Mouse (Mus musculus) liver, adult (tissue): Measurements from ENCODE around the gene Zfp128.

Experiments used
- GATA4 ChIP-seq: IDR thresholded peaks from 2 replicates; pipeline ENCODE4 v1.6.1; 2014; ENCODE audit warnings: mild to moderate bottlenecking, low read length; ENCODE audit not compliant: insufficient replicate concordance

The Zfp128 gene

DNA sequence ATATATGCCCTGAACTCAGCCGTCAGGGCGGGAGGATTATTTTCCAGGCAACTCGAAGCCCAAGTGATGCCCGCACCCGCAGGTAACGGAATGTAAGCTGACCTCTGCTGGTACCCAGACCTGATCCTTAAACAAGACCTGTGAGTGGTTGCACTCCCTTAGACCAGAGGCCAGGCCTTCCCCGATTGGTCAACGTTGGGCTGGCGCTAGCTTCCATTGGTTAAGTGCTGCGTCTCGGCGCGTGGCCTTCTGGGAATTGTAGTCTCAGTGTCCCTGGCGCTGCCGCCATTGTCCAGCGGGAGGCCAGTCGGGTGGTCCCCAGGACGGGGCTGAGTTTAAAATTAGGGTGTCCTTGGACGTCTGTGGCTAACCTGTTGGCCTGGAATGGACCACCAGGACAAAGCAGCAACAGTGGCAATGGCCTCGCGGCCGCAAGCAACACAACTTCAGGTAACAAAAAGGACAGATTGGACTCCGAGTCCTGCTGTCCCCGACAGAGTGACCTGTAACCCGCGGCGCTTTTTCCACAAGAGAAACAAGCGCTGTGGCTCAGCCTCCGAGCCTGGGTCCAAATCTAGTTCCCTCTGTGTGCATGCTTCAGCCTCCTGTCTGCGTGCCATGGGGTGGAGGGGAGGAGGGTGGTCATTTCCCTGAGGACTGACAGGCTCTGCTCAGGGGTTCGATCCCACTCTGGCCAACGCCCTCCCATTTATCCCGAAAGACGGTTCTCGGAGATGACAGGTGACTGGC lies at the start of gene Zfp128:
Gene Zfp128 (plus strand): TSS at position 267 of the 750 bp plus-strand sequence.
- no peak for TF ChIP-seq GATA4

DNA sequence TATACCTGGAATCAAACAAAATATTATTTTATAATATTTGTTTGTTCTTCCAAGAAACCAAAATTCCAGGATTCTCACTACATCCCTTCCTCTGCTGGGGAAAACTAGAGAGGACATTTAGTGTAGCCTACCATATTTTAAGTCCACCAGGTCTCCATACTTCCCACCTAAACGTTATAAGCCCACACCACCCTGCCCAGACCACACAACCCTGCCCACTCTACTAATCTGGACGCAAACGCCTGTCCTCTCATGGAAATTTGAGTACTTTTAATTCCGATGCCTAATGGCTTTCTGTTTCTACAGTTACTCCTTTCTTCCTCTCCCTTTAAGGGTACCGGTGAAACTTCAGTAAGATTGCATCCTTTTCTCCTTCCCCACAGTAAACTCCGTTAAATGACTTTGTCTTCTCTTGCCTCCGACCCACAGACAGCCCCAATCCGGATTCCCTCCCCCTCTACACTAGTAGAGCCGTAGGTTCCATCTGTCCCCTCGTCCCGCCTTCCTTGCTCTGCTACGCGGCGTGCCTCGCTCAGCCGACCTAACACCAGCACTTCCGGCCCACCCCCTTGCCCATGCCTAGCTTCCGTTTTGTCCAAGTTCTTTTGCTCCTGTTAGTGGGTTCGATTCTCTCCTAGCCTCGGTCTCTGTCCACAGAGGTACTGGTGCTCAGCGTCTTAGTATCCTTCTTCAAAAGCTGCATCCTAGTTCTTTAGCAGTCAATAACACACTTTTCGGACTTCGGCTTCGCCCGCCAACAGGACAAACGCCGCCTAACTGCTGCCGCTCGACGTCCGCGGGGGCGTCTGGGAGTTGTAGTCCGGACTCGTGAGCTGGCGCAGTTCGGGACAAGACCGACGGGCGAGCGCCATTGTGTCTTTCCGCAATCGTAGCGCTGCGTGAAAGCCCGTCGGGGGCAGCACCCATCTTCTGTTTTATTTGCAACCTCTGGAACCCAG lies 46.5 kb upstream of the Zfp128 start, which contains the start of gene Zfp110:
Gene Zfp110 (plus strand): TSS at position 600 of the 959 bp plus-strand sequence.
- TF ChIP-seq GATA4 = no peak

DNA sequence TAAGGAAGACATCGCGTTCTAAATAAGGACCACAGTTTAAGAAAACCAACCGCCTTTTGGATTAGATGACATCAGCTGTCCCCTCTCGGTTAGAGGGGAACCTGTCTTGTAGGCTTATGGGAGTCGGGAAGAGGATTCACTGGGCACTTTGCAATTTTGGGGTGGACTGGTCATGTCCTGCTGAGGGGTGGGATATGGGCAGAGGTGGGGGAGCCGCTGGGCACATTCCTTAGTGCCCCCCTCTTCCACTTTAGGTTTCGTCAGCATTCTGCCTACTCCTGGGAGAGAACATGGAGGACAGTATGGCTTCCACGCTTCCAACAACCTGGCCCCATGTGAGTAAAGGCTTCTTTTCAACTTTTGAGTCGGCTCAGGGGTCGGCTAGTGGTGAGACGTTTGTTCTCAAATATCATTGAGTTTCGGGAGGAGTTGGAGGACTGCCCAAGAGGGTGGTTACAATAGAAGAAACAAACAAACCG lies 45.7 kb upstream of the Zfp128 start:
- TF ChIP-seq GATA4 = no peak

DNA sequence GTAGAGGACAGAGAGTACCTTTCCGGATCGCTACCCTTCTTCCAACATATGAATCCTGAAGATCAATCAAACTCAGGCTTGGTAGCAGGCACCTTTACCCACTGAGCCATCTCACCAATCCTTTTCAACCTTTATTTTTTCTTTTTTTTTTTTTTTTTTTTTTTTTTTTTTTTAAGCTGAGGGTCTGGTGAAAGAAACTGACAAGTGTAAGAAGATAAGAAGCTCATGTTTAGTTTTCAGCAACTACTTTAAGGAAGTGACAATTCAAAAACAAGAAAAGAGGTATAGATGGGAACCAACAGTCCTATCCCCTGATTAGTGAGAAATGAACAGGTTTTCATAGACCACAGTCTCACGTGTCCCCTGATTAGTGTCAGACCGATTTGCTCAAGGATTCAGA lies 45.2 kb upstream of the Zfp128 start:
- TF ChIP-seq GATA4 = no peak

DNA sequence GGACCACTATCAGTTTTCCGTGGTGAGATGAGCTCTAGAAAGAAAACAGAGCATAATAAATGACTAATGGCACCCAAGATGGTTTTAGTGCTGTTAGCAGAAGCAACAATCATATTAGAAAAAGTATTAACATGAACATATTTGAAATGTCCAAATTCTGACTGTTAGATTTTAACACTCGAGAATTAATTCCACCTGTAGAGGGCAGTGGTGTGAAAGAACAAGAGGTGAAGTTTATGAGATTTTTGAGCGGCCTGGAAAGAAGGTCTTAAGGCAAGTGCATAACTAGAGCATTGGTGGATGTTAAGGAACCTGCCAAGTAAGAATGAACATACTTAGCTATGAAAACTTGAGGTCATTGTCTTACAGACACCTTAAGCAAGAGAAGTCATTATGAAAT lies 6.7 kb upstream of the Zfp128 start:
- TF ChIP-seq GATA4 = no peak

DNA sequence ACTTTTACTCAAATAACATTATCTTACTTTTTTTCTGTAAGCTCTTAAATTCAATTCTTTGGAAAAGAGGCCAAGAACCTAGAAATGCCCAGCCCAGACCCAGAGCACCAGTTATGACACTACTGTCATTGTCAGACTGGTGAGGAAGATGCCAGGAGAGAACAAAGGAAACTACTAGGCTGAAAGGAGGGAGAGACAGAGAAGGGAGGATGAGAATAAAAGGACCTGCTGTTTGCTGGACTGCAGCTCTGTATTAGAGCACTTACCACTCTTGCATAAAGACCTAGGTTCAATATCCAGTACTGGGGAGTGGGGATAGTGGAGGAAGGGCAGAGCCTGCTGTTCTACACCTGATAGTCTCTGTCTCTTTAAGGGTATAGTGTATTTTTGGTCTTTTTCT lies 941 bp upstream of the Zfp128 start:
- no peak for TF ChIP-seq GATA4

DNA sequence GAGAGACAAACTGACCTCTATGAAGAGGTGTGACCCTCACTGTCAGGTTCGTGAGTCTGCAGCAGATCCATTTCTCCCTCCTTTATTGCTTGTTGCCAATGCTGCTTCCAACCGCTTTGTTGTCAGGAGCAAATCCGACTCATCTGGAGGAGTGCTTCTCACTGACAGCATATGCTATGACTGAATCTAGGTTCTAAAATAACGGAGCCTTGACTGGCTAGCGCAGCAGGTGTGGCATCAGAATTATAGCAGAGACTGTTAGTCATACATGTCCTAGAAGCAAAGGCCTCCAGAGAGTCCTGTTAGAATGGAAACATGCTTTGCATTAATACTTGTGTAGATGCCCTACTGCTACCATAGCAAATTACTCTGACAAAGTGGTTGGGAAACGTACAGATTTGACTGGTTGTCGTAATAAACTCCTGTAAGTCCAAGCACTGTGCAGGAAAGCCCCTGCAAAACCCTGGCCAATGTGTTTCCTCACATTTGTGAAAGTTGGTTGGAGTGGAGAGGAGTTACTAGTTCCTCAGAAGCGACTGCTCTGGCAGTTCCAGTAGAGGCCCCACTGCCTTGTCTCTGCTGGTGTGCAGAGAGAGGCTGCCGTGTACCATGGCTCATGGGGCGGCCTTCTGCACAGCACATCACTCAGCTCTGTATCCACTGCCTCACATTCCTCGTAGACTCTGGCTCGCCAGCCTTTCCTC lies 5.7 kb downstream of the Zfp128 start:
- TF ChIP-seq GATA4 = no peak

DNA sequence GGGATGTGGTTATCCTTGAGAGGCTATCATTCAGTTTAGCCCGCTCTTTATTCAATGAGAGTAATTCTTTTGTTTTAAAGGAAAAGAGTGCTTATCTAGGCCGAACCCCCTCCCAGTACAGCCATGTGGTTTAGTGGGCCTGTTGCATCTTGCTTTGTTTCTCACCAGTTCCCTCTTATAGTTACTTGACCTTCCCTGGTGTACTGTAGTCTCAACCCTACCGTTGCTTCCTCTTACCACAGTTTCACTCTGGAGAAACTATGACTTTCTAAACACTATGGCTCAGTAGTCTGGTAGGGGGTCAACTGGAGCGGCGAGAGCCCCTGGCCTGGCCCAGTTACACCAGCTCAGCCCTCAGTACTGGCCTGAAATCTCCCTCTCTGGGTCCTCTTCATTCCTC lies 6.6 kb downstream of the Zfp128 start:
- TF ChIP-seq GATA4 = no peak

DNA sequence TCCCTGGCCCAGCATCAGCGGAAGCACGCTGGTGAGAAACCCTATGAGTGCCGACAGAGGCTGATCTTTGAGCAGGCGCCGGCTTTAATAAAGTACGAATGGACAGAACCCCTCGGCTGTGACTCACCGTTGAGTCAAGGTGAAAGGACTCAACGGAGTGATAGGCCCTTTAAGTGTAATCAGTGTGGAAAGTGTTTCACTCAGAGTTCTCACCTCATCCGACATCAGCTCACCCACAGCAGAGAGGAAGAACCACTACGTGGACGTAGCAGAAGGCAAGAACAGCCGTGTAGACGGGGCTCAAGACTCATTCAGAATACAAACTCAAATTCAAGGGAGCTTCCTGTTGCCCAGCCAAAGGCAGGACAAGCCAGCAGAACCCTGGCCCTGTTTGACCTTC lies 10.0 kb downstream of the Zfp128 start:
- TF ChIP-seq GATA4 = no peak

DNA sequence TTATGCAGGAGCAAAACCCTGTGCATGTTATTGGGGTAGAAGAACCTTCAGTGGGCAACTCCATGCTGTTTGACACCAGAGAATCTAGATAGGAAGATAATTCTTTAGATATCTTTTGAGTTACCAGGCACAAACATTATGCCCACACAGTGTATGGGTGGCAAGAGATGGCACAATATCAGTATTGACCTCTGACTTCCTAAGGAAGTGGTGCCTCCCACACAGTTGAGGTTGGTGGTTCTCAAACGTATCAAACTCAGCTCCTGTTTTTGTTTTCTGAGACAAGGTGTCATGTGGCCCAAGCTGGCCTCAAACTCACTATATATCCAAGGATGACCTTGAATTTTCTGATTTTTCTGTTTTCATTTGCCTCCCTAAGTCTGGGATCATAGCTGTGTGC lies 10.4 kb downstream of the Zfp128 start:
- no peak for TF ChIP-seq GATA4

DNA sequence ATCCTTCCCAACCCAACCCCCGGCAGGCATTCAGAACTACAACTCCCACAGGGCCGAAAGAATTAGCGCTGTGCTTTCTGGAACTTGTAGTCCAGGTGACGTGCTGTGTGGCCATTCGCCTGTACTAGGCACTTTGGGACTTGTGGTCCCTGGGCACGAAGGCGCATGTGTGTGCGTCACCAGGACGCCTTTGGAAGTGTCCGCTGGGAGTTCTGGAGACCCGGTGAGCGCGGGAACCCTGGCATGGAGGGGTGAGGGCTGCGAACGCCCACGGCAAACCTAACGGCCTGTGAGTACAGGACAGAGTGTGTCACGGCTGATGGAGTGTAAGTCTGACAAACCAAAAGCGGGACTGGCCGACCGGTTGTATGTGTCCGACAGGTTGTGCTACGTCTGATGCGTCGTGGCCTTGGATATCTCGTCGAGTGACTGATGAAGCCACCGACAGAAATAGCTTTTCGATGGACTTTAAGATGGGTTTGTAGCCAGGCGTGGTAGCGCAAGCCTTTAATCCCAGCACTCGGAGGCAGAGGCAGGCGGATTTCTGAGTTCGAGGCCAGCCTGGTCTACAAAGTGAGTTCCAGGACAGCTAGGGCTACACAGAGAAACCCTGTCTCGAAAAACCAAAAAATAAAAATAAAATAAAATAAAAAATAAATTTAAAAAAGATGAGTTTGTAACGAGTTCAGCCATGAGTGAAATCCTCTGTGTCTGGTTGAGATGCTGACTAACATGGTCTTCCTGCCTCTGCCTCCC lies 16.9 kb downstream of the Zfp128 start, which contains the start of gene Zscan22:
Gene Zscan22 (plus strand): TSS at position 161 of the 756 bp plus-strand sequence.
- TF ChIP-seq GATA4 = no peak

DNA sequence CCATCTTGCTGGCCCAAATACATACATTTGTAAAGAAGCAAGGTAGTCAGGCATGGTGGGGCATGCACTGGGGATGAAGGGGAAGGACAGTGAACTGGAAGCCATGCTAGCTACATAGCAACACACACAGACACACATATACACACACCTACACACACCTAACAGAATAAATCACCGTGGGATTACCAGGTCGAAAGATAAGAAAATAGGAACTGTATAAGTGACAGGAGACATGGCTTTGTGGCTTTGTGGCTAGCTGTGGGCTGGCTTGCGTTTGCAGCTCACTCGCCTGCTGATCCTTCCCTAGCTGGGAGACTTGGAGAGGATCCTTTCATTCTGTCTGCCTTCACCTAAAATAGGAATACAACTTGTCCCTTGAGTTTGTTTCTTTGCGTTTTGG lies 20.5 kb downstream of the Zfp128 start:
- no peak for TF ChIP-seq GATA4

DNA sequence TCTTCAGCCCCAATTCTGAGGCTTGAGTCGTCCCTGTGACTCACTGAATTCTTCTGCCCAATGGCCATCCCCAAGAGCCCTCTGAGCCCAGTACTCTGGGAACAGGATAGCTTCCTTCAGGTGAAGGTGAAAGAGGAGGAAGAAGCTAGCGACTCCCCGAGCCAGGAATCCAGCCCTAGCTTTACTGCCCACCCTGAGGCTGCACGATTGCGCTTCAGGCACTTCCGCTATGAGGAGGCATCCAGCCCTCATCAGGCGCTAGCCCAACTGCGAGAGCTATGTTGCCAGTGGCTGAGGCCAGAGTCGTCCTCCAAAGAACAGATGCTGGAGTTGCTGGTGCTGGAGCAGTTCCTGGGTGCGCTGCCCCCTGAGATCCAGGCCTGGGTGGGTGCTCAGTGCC lies 22.6 kb downstream of the Zfp128 start:
- no peak for TF ChIP-seq GATA4

DNA sequence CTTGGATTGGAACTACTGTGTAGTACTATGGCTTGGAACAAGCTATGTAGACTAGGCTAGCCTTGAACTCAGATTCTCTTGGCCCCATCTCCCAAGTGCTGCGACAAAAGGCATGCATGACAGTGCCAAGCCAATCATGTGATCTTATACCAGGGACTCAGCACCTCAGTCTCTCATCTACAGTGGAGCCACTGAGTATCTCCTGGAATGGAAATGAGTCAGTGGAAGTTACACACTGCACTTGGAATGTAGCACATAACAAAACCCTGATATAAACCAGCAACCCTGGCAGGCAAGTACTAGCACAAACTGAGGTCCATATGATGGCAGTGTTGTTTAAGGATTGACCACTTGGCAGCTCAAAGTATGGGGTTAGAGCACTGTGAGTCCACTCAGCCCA lies 24.2 kb downstream of the Zfp128 start:
- TF ChIP-seq GATA4 = no peak
